Mouse (Mus musculus) heart, adult 2 months (tissue): ENCODE measurements around the gene Dscam. TPM values are rescaled to one million over a fixed set of nuclear protein-coding genes. Genes with fewer than 3 reads are reported as not detected.

Experiments
- DNase-seq, 2 experiments: peaks; one replicate each; pipeline ENCODE4 v3.0.0; 2021
- H3K27ac ChIP-seq: fragments of 200-600 bp; 2 replicates; pipeline ENCODE4 v1.8.1; 2022
- H3K27me3 ChIP-seq: fragments of 200-500 bp; 2 replicates; pipeline ENCODE4 v1.6.1; 2012; ENCODE audit warnings: mild to moderate bottlenecking, low read length, inconsistent platforms, mixed read lengths; ENCODE audit not compliant: control insufficient read depth, insufficient read depth
- H3K36me3 ChIP-seq: fragments of 200-500 bp; 2 replicates; pipeline ENCODE4 v1.6.1; 2012; ENCODE audit warnings: low read length, inconsistent platforms; ENCODE audit not compliant: control insufficient read depth, insufficient read depth
- H3K4me1 ChIP-seq: fragments of 200-500 bp; 2 replicates; pipeline ENCODE4 v1.6.1; 2011; ENCODE audit warnings: low read length; ENCODE audit not compliant: control insufficient read depth, insufficient read depth
- H3K4me3 ChIP-seq: fragments of 200-600 bp; 2 replicates; pipeline ENCODE4 v1.8.1; 2022
- H3K79me2 ChIP-seq: fragments of 200-500 bp; replicated peaks from 2 replicates; pipeline ENCODE4 v1.6.1; 2012; ENCODE audit warnings: mild to moderate bottlenecking, inconsistent platforms, low read length, moderate library complexity, mixed read lengths; ENCODE audit not compliant: control insufficient read depth, insufficient read depth
- H3K9ac ChIP-seq: fragments of 200-500 bp; 2 replicates; pipeline ENCODE4 v1.6.1; 2012; ENCODE audit warnings: low read depth, mild to moderate bottlenecking, control low read depth, inconsistent platforms, low read length, mixed read lengths
- CTCF ChIP-seq: fragments of 200-600 bp; IDR thresholded peaks from 2 replicates; pipeline ENCODE4 v1.8.1; 2022; ENCODE audit warnings: antibody characterized with exemption, mild to moderate bottlenecking, moderate library complexity
- EP300 ChIP-seq: fragments of 200-500 bp; IDR thresholded peaks from 2 replicates; pipeline ENCODE4 v1.6.1; 2011; ENCODE audit warnings: low read depth, low read length, control low read depth; ENCODE audit not compliant: insufficient read depth
- POLR2A ChIP-seq: fragments of 200-500 bp; IDR thresholded peaks from 2 replicates; pipeline ENCODE4 v1.6.1; 2011; ENCODE audit warnings: mild to moderate bottlenecking, low read depth, low read length, control low read depth; ENCODE audit not compliant: insufficient read depth
- WGBS: fragments of 180-500 bp; shearing (Covaris S2); methylation state at CpG from one replicate; pipeline ENCODE4 v1.1.7; 2018; 5-methylcytosine and 5-hydroxymethylcytosine counted together
- intact Hi-C: fragments of 180-260 bp; cut with DNase I; formaldehyde crosslinking; loops from one replicate; pipeline ENCODE4 v1.15.1; 2025
- polyA plus RNA-seq: library from polyadenylated mRNA; depleted of rRNA; stranded (reverse); fragments of >200 nt; gene quantifications from 2 replicates; pipeline ENCODE4 v1.2.3, GENCODE M21; 2012
- total RNA-seq, 2 experiments: library from RNA; stranded (reverse); gene quantifications; 2 replicates each; pipeline ENCODE4 v1.2.3; 2021

Dscam gene
- total and polyA plus RNA-seq, 3 experiments: 0.06 TPM; not detected in 2

- Histone ChIP-seq H3K27me3 (no peaks in the 10 kb centered on the region), H3K27ac (no peak overlapping the region), H3K4me3 (no peak overlapping the region), H3K4me1 (no peaks in the 10 kb centered on the region), H3K9ac (no peak overlapping the region), H3K36me3 (no peaks in the 10 kb centered on the region), H3K79me2 (no peaks in the 10 kb centered on the region)
- DNase-seq: no peak
- TF ChIP-seq CTCF (no peak), POLR2A (no peak), EP300 (no peak)
- intact Hi-C loops: no loop called here
- 85% methylated on average over 2 of the region's 2 CpGs for whole genome bisulfite sequencing
Observed at GRCm38 (mm10) chr16:97100091-97100490, 70.5 kb downstream of the Dscam start.

- DNase-seq: no peak
- H3K4me1 ChIP-seq: no peaks in the 10 kb centered on the region
- H3K4me3 ChIP-seq: no peak overlapping the region
- 87% methylated on average over 5 of the region's 5 CpGs for WGBS
- H3K27ac ChIP-seq: no peak overlapping the region
- intact Hi-C loops: no loop called here
- no peaks in the 10 kb centered on the region for H3K27me3 ChIP-seq
- H3K79me2 ChIP-seq: no peaks in the 10 kb centered on the region
- no peak overlapping the region for H3K9ac ChIP-seq
- TF ChIP-seq POLR2A: no peak
- TF ChIP-seq EP300: no peak
- no peak for TF ChIP-seq CTCF
- no peaks in the 10 kb centered on the region for H3K36me3 ChIP-seq
Observed at GRCm38 (mm10) chr16:97098508-97098907, 72.0 kb downstream of the Dscam start.

- Histone ChIP-seq H3K36me3 (no peaks in the 10 kb centered on the region), H3K27ac (no peak overlapping the region), H3K4me3 (no peak overlapping the region), H3K27me3 (no peaks in the 10 kb centered on the region), H3K9ac (no peak overlapping the region), H3K79me2 (no peaks in the 10 kb centered on the region), H3K4me1 (no peaks in the 10 kb centered on the region)
- no peak for DNase-seq
- no peak for TF ChIP-seq POLR2A
- TF ChIP-seq EP300: no peak
- TF ChIP-seq CTCF: no peak
- WGBS: 79% methylated on average over 2 of the region's 2 CpGs
- intact Hi-C loops: no loop called here
Observed at GRCm38 (mm10) chr16:97096709-97097108, 73.8 kb downstream of the Dscam start.

GRCm38 (mm10) chr16:97095496-97095895 lies 75.1 kb downstream of the Dscam start:
- no peaks in the 10 kb centered on the region for H3K36me3 ChIP-seq
- no peaks in the 10 kb centered on the region for H3K4me1 ChIP-seq
- no peak for DNase-seq
- WGBS: 78% methylated on average over 1 of the region's 1 CpGs
- H3K27me3 ChIP-seq: no peaks in the 10 kb centered on the region
- intact Hi-C loops: no loop called here
- no peak overlapping the region for H3K4me3 ChIP-seq
- H3K9ac ChIP-seq: no peak overlapping the region
- no peak overlapping the region for H3K27ac ChIP-seq
- TF ChIP-seq POLR2A (no peak), EP300 (no peak), CTCF (no peak)
- H3K79me2 ChIP-seq: no peaks in the 10 kb centered on the region

GRCm38 (mm10) chr16:97089339-97089738 lies 81.2 kb downstream of the Dscam start:
- H3K9ac ChIP-seq: no peak overlapping the region
- no peak overlapping the region for H3K27ac ChIP-seq
- intact Hi-C loops: no loop called here
- H3K4me3 ChIP-seq: no peak overlapping the region
- H3K27me3 ChIP-seq: no peaks in the 10 kb centered on the region
- 42% methylated on average over 3 of the region's 3 CpGs for whole genome bisulfite sequencing
- H3K79me2 ChIP-seq: no peaks in the 10 kb centered on the region
- H3K4me1 ChIP-seq: no peaks in the 10 kb centered on the region
- no peaks in the 10 kb centered on the region for H3K36me3 ChIP-seq
- TF ChIP-seq POLR2A (no peak), CTCF (no peak), EP300 (no peak)
- DNase-seq: no peak

GRCm38 (mm10) chr16:97083694-97084093 lies 86.9 kb downstream of the Dscam start:
- 87% methylated on average over 2 of the region's 2 CpGs for WGBS
- H3K9ac ChIP-seq: no peak overlapping the region

More at GRCm38 (mm10) chr16:97083694-97084093, 86.9 kb downstream of the Dscam start:
- no peaks in the 10 kb centered on the region for H3K4me1 ChIP-seq
- H3K36me3 ChIP-seq: no peaks in the 10 kb centered on the region
- TF ChIP-seq POLR2A (no peak), EP300 (no peak), CTCF (no peak)
- H3K27ac ChIP-seq: no peak overlapping the region
- no peak overlapping the region for H3K4me3 ChIP-seq
- H3K79me2 ChIP-seq: no peaks in the 10 kb centered on the region
- no peaks in the 10 kb centered on the region for H3K27me3 ChIP-seq
- DNase-seq: no peak
- intact Hi-C loops: no loop called here
